Mouse (Mus musculus): Measurements from ENCODE around the gene Asb16.

DNA sequence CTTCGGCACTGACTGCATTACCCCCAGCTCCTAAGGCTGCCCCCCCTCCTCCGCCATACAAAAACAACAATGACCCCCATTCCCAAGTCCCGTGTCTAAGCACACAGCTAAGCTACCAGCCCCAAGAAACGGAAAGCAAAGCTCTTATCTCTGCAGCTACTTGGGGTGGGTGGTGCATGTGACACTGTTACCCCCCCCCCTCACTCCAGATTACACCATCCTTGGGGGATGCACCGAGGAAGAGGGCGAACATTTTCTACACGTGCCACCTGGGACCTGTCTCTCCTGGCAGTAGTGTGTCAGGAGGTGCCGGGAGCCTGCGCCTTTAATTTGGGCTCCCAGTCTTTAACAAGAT is 40.4 kb upstream of the Asb16 start:
- no peak for TF ChIP-seq CTCF (IDR thresholded peaks at IDR 0.05; ENCODE audit: low read depth)
- TF ChIP-seq EP300 (IDR thresholded peaks at IDR 0.05; ENCODE audit: low read depth), result no peak

All from liver, embryonic 14.5 days (tissue).